Mouse (Mus musculus): ENCODE measurements around the gene Nmur1. TPM values are rescaled to one million over a fixed set of nuclear protein-coding genes. Genes with fewer than 3 reads are reported as not detected.

Gene Nmur1
- total RNA-seq, 2 experiments from 2014 or later = not detected

DNA sequence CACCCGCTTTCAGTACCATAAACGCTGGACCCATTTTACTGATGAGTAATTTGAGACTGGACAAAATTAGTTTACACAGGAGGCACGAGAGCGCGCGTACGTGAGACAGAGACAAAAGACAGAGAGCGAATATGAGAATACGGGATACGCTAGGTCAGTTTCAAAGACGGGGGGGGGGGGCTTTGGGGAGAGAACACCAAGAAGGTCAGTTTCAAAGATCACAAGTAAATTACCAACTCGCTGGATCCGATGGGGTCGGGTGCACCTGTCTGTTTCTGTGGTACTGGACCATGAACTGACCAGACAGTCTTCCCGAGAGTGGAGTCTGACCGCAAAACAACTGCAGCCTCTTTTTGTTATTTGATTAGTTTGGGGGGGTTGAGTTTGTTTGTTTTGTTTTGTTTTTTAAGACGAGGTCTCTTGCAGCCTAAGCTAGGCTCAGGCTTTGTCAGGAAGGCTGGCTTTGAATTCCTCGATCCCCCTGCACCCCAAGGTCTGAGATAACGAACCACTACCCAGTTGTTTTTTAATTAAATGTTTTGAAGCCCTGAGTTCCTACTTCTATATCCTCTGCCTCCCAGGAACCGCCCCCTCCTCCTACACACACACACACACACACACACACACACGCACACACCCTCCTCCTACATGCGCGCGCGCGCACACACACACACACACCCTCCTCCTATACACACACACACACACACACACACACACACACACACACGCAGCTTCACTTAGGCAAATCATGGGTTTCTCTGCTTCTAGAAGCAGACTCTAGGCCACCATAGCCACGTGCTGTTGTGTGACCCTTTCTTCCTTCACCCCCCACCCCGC is 15.1 kb upstream of the Nmur1 start:
- peak in 1 of 2 experiments; percentile 70 for DNase-seq (ENCODE audit: low spot score in 2 of 2)

DNA sequence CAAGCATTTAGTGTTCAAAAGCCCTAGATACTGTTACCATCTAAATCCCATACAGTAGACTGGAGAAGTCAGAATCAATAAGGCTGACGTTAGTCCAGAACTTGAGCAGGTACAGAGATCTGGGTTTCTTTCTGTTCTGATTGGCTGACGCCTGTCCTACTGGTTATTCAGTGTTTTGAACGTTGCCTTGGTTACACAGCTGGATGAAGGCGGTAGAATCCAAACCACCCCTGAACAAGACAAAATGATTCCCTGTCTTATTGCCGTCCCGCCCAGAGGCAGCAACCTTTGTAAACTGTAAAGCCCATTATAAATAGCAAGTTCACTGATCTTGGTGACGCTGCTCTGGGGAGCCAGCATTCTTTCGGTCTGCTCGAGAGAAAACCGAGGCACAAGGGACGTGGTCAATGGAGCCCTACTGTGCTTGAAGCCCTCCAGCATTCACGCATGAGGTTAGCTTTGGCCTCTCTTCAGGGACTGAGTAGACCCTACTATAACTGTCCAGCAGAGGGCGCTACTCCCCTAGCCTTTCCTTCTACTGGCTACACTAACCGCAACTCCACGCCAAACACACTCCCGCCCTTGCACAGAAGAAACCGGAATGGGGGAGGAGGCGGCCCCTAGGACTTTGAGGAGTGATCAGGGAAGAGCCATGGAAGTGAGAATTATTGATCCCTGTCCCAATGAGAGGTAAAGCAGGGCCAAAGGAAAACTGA is 14.3 kb upstream of the Nmur1 start:
- DNase-seq (ENCODE audit: low spot score in 2 of 2) = peak; percentile 87 to 95

GRCm38 (mm10) chr1:86439487-86440170 is 13.6 kb upstream of the Nmur1 start:
- peak in 1 of 2 experiments; percentile 47 for DNase-seq (ENCODE audit: low spot score in 2 of 2)

DNA sequence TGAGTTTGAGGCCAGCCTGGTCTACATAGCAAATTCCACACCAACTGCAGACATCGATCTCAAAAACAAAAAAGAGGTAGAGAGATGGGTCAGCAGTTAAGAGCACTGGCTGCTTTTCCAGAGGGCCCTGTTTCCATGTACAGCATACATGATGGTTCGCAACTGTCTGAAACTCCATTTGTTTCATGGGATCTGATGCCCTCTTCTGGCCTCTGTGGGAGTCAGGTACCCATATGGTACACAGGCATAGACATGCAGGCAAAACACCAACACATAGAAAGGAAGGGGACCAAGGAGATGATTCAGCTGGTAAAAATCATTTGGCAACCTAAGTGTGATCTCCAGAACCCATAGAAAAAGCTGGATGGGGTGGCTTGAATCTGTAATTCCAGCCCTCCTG is 12.5 kb upstream of the Nmur1 start:
- DNase-seq (ENCODE audit: low spot score in 2 of 2) = no peak

- DNase-seq (ENCODE audit: low spot score in 2 of 2) = no peak
Measured at GRCm38 (mm10) chr1:86438014-86438319, 11.9 kb upstream of the Nmur1 start.

DNA sequence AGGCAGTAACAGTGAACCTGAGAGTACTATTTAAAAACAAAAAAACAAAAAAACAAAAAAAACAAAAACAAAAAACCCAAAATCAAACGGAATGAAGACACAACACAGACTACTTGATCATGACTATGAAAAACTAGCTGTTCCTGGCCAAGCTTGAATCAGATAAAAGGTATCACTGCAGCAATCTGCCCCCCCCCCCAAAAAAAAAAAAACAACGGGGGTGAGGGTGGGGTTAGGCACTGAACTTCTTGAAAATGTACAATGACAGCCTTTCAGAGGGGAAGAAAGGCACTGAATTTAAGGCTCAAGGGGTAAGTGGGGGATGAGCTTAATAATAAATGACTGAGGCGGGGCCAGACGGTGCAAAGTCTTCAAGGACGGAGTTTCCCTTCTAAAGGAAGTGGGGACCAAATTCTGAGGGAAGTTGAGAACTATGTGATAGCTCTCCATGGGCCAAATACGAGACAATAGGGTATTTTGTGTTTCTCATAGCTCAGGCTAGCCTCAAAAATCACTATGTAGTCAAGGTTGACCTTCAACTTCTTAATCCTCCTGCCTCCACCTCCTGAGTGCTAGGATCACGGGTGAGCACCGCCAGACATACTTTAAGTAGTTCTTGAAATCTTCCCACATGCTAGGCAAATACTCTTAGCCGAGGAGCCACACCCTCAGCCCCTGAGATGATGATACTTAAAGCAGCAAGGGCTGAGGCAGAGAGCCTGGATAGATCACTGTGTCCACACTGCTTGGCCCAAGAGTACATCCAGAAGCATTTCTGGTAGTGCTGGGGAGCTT is 11.4 kb upstream of the Nmur1 start:
- DNase-seq (ENCODE audit: low spot score in 2 of 2) = no peak

DNA sequence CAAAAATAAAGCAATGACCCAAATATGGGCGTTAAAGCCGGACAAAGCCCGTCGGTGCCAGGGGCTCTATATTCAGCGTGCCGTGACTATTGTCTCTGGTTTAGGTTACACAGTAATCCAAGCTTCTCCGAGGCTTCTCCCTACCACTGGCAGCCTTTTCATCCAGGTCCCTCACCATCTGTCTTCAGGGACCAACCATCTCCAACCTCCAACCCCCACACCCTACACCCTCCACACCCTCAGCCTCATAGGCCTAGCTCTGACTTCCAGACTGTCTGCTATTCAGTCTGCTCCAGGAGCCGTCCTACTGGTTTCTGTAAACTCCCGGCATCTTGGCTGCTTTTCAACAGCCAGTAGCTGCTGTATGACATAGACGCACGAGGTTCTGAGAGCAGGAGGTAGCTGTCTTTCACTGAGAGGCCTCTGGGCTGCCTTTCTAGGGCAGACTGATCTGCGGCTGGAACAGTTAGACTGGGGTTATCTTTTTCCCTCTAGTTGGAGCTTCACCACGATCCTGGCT is 9.3 kb upstream of the Nmur1 start:
- DNase-seq (ENCODE audit: low spot score in 2 of 2) = peak in 1 of 2 experiments; percentile 68

GRCm38 (mm10) chr1:86434439-86435201 is 8.6 kb upstream of the Nmur1 start:
- DNase-seq (ENCODE audit: low spot score in 2 of 2) = peak; percentile 95 to 99

- peak in 1 of 2 experiments; percentile 73 for DNase-seq (ENCODE audit: low spot score in 2 of 2)
Measured at GRCm38 (mm10) chr1:86434001-86434400, 8.0 kb upstream of the Nmur1 start.

GRCm38 (mm10) chr1:86433359-86433758 is 7.3 kb upstream of the Nmur1 start:
- no peak for DNase-seq (ENCODE audit: low spot score in 2 of 2)

- no peak for DNase-seq (ENCODE audit: low spot score in 2 of 2)
Measured at GRCm38 (mm10) chr1:86432778-86433177, 6.8 kb upstream of the Nmur1 start.

GRCm38 (mm10) chr1:86430056-86430455 is 4.0 kb upstream of the Nmur1 start:
- DNase-seq (ENCODE audit: low spot score in 2 of 2) = peak in 1 of 2 experiments; percentile 74

DNA sequence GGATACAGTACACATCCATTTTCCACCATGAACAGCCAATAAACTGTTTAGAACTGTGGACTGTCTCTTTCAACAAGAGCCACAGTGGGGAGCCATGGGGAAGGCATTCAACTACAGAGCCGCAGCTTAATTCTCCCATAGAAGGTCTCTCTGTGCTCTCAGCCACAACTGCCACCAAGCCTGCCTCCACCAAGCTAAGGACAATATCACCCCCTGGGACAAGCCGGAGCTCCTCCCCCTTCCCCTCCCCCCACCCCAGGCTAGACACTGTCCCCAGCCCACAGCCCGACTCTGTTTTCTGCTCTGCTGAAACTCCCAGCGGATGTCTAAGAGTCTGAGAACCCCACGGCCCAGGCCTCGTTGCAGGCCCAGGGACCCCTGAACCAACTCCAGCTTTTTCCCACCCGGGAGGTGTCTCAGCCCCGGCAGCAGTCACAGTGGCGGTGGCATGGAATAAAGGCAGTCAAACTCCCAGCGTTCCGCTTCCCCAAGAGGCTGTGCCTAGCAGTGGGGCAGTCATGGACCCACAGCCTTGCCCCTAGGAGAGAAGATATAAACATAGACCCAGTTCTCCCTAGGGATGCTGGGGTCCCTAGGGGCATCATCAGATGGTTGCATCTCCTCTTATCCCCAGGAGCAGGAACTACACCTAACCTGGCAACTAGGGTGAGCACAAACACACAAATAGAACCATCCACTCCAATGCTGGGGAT is 1.0 kb downstream of the Nmur1 start:
- DNase-seq (ENCODE audit: low spot score in 2 of 2) = no peak

DNA sequence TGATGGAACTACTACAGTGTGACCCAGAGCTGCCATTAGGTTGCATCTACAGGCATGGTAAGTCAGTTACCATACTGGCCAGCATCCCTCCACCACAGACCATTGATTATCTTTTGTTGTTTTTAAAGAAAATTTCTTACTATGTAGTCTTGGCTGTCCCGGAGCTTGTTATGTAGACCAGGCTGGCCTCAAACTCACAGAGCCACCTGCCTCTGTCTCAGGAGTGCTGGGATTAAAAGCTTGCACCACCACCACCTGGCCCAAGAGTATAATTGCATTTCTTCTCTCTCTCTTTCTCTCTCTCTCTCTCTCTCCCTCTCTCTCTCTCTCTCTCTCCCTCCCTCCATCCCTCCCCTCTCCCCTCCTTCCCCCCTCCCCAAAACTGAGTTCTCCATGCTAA is 1.7 kb downstream of the Nmur1 start:
- no peak for DNase-seq (ENCODE audit: low spot score in 2 of 2)

- DNase-seq (ENCODE audit: low spot score in 2 of 2) = no peak
Measured at GRCm38 (mm10) chr1:86423879-86424278, 2.1 kb downstream of the Nmur1 start.

DNA sequence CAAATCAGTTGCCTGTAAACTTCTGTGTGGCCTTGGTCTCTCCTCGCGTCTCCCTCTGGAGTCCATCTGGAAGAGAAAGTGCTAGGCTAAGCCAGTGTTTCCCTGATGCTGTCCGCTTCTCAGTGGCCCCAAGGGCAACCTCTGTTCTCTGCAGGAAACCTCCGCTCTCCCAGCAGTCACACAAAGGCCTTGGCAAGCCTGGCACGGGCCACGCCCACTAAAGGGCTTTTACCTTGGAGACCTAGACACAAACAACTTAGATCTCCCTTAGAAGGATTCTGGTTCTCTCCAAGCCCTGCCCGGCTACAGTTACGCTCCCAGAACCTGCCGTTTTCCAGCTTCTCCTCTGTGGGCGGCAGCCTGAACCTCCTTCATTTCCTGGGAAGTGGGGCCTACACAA is 5.0 kb downstream of the Nmur1 start:
- no peak for DNase-seq (ENCODE audit: low spot score in 2 of 2)

DNA sequence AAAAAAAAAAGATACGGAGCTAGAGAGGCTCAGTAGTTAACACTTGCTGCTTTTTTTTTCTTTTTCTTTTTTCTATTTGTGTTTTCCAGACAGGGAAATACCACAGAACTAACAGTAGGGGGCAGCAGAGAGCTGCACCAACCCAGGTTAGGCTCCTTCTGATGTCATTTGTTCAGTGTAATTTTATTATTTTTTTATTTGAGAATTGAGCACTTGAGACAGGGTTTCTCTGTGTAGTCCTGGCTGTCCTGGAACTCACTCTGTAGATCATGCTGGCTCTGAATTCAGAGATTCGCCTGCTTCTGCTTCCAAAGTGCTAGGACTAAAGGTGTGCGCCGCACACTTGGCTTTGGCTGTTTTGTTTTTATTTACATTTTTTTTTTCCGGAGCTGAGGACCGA is 9.7 kb downstream of the Nmur1 start:
- DNase-seq (ENCODE audit: low spot score in 2 of 2) = no peak

DNA sequence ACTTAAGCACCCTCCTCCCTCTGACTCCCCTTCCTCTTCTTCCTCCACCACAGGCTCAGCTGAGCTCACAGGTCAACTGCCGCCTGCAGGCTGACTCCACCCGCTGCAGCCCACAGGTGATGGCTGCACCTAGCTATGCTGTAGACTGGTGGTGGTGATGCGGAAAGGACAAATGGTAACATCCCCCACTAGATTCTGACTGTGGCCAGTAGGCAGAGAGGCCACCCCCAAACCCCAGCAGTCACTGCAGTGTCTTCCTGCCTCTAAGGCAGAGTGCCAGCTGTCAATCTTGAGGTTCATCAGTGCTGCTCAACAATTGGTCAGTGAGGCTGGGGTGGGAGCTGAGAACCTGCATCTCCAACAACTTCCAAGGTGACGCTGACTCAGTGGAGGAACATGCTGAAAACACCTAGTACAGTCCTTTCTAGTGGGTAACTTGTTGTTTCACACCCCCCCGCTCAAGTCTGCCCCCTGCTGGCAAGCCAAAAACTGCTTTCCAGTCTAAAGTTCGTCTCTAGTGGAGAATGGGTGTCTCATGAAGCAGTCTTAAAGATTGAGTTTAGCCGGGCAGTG is 10.3 kb downstream of the Nmur1 start:
- no peak for DNase-seq (ENCODE audit: low spot score in 2 of 2)

- no peak for DNase-seq (ENCODE audit: low spot score in 2 of 2)
Measured at GRCm38 (mm10) chr1:86415144-86415543, 10.9 kb downstream of the Nmur1 start.

All from gastrocnemius, postnatal 4 days (tissue).